Mouse (Mus musculus): ENCODE measurements at regions not wholly inside any gene's neighbourhood (a gene's known extent, or its start where the extent isn't known, plus 50 kb on each side); places are given as distances from the start of the nearest gene placed in this dataset.
A peak's percentile ranks its signal among the peaks of the same experiment; 100 is the strongest.

DNA sequence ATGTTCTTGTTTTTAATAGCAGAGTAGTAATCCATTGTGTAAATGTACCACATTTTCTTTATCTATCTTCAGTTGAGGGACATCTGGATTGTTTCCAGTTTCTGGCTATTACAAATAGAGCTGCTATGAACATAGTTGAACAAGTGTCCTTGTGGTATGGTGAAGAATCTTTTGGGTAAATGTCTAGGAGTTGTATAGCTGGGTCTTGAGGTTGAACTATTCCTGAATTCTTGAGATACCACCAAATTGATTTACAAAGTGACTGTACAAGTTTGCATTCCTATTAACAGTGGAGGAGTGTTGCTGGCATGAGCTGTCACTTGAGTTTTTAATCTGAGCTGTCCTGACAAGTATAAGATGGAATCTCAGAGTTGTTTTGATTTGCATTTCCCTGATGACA is 76.0 kb upstream of the Zfp648 start:
- Histone ChIP-seq H3K4me1 (replicated peaks) (no peaks in the 10 kb centered on the region), H3K27me3 (replicated peaks) (no peaks in the 10 kb centered on the region), H3K9me3 (replicated peaks) (no peaks in the 10 kb centered on the region), H3K36me3 (no peaks in the 10 kb centered on the region), H3K4me3 (no peak overlapping the region), H3K9ac (no peak overlapping the region), H3K27ac (ENCODE audit: poor library complexity, severe bottlenecking) (no peak overlapping the region), H3K4me2 (no peak overlapping the region)
- no peak for ATAC-seq (ENCODE audit: insufficient number of reproducible peaks, low FRiP score)

DNA sequence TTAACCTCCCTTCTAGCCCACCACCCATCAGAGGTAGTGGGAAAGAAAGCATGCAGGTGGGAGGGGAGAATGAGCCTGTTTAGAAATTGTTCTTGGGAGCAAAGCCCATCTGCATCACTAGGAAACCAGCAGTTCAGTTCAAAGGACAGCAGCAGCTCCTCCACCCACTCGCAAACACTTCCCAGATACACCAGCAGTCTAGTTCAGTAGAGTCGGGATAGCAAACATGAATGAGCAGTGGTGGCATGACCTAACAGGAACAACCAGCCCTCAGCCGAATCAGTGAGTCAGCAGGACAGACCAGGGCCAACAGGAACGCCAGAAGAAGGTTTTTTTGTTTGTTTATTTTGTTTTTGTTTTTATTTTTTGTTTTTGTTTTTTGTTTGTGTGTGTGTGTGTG is 74.5 kb upstream of the Zfp648 start:
- H3K27ac ChIP-seq (ENCODE audit: poor library complexity, severe bottlenecking): no peak overlapping the region
- no peak for ATAC-seq (ENCODE audit: insufficient number of reproducible peaks, low FRiP score)
- H3K36me3 ChIP-seq: no peaks in the 10 kb centered on the region
- H3K9me3 ChIP-seq (replicated peaks): no peaks in the 10 kb centered on the region
- no peak overlapping the region for H3K4me3 ChIP-seq
- 73% methylated on average over 4 of the region's 4 CpGs for WGBS
- no peak overlapping the region for H3K9ac ChIP-seq
- H3K4me1 ChIP-seq (replicated peaks): no peaks in the 10 kb centered on the region
- H3K27me3 ChIP-seq (replicated peaks): no peaks in the 10 kb centered on the region
- no peak overlapping the region for H3K4me2 ChIP-seq

DNA sequence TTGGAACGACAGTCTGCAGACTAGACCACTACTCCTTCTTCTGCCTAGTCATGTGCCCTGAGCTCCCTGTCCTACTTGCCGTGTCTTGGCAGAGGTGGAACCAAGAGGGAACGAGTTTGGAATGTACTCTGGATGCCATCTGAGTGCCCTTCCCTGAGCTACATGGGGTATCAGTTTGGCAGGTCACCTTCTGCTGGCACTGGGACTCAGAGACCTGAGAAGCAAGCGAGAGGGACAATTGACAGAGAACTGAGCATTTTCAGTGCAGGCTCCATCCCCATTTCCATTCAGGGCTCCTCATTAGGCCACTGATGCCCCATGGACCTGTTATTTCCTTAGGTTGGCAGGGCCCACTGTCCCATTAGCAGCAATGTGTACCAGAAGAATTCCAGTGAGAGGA is 61.5 kb upstream of the Zfp648 start:
- Histone ChIP-seq H3K27ac (ENCODE audit: poor library complexity, severe bottlenecking) (no peak overlapping the region), H3K9ac (no peak overlapping the region), H3K4me2 (no peak overlapping the region), H3K4me1 (replicated peaks) (0 out of 2 replicates have a peak, but pooled peaks cover 11% of the 10 kb centered on the region), H3K9me3 (replicated peaks) (no peaks in the 10 kb centered on the region), H3K36me3 (no peaks in the 10 kb centered on the region), H3K4me3 (no peak overlapping the region), H3K27me3 (replicated peaks) (no peaks in the 10 kb centered on the region; the same call in 1 of the 2 replicates)
- 72% methylated on average over 4 of the region's 4 CpGs for WGBS
- ATAC-seq (ENCODE audit: insufficient number of reproducible peaks, low FRiP score): no peak

DNA sequence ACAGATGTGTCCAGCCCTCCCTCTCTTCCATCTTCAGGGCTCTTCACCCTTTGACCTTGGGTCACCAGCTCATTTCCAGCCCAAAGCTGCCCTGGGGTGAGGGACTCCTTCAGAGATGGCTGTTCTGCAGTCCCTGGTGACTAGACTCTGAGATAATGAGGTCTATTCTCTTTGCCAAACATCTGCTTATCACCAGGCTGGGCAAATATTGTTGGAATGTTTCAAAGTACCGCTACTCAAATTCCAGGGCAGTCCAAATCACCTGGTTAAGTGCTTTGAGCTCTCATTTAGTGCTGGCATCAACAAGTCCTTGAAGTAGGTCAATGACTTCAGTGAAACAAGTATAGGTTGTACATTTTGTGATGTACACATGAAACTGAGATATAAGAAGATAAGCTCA is 57.3 kb upstream of the Zfp648 start:
- Histone ChIP-seq H3K4me2 (no peak overlapping the region), H3K36me3 (no peaks in the 10 kb centered on the region), H3K27me3 (replicated peaks) (no peaks in the 10 kb centered on the region; the same call in 1 of the 2 replicates), H3K4me1 (replicated peaks) (peaks cover 4% of the 10 kb centered on the region; the same call in 1 of the 2 replicates), H3K9me3 (replicated peaks) (no peaks in the 10 kb centered on the region), H3K9ac (no peak overlapping the region), H3K27ac (ENCODE audit: poor library complexity, severe bottlenecking) (no peak overlapping the region), H3K4me3 (no peak overlapping the region)
- 15% methylated on average over 1 of the region's 1 CpGs for WGBS
- ATAC-seq (ENCODE audit: insufficient number of reproducible peaks, low FRiP score): no peak

DNA sequence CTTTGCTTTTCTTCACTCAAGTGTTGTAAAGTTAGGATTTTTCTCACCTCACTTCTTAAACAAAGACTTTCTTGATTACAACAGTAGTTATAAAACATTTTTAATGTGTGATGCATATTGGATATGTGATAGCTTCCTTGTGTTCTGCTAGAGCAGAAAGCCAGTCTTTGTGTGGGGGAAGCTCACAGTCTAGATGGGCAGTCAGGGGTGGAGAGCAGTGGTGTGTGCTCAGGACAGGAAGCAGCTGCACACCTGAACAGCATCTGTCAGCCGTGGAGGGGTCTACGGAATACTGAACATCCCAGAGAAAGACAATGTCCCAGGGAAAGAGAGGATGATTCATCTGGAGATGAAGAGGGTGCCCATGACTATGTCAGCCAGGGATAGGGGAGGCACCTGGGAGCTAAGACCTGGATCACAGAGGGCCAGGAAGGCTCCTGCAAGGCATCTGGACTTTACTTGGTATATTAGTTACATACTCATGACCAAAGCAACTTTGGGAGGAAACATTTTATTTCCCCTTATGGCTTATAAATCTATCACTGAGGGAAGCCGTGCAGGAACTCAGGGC is 53.9 kb upstream of the Zfp648 start:
- no peaks in the 10 kb centered on the region for H3K36me3 ChIP-seq
- H3K4me2 ChIP-seq: no peak overlapping the region
- H3K9ac ChIP-seq: no peak overlapping the region
- H3K4me1 ChIP-seq (replicated peaks): peaks cover 17% of the 10 kb centered on the region
- ATAC-seq (ENCODE audit: insufficient number of reproducible peaks, low FRiP score): no peak
- no peak overlapping the region for H3K27ac ChIP-seq (ENCODE audit: poor library complexity, severe bottlenecking)
- 79% methylated on average over 3 of the region's 3 CpGs for WGBS
- no peaks in the 10 kb centered on the region for H3K9me3 ChIP-seq (replicated peaks)
- H3K27me3 ChIP-seq (replicated peaks): no peaks in the 10 kb centered on the region
- H3K4me3 ChIP-seq: no peak overlapping the region

DNA sequence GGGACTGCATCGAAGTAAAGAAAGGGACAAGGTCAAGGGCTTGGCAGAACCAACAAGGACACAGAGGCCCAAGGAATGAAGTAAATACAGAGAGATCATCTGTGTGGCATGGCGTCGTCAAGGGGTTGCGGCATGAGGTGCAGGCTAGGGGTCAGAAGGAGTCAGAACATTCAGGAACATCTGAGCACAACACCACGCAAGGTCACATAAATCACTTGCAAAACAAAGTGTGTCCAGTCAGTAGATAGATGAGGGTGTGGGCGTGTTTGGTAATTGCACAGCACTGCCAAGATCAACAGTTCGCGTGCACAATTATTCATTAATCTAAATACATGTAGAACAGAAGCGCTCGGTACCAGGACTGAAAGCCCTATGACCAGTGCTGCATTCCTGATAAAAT is 52.0 kb upstream of the Zfp648 start:
- WGBS: 77% methylated on average over 10 of the region's 10 CpGs
- H3K27ac ChIP-seq (ENCODE audit: poor library complexity, severe bottlenecking): no peak overlapping the region
- no peak overlapping the region for H3K9ac ChIP-seq
- ATAC-seq (ENCODE audit: insufficient number of reproducible peaks, low FRiP score): no peak
- H3K9me3 ChIP-seq (replicated peaks): no peaks in the 10 kb centered on the region
- H3K4me1 ChIP-seq (replicated peaks): peaks cover 13% of the 10 kb centered on the region
- no peaks in the 10 kb centered on the region for H3K27me3 ChIP-seq (replicated peaks)
- no peaks in the 10 kb centered on the region for H3K36me3 ChIP-seq
- no peak overlapping the region for H3K4me2 ChIP-seq
- H3K4me3 ChIP-seq: no peak overlapping the region

DNA sequence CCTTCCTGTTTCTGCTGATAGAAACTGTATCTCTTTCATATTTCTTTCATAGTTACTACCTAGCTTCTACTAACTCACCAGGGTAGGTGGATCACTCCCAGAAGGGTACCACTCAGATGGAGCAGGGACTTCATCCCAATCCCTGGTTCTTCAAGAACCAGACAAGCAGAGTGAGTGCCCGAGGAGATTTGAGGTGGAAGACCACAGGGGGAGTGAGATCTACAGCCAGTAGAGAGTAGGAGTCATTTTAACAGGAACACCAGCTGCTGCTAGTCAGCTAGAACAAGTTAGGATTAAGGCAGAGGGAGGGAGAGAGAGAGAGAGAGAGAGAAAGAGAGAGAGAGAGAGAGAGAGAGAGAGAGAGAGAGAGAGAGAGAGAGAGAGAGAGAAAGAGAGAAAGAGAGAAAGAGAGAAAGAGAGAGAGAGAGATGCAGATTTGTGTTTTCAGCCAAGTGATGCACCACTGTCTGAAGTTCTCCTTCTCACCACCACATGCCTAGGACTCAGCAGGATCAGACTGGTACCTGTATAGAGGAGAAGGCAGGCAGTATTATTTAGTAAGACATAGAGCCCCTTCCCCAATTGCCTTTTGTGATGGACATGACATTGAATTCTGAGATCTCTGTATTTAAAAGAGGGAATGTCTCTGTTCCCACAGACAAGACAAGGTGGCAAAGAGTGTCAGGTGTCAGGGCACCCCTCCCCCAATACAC is 51.4 kb upstream of the Zfp648 start:
- 37% methylated on average over 1 of the region's 1 CpGs for WGBS
- H3K27ac ChIP-seq (ENCODE audit: poor library complexity, severe bottlenecking): no peak overlapping the region
- H3K27me3 ChIP-seq (replicated peaks): no peaks in the 10 kb centered on the region
- peaks cover 13% of the 10 kb centered on the region for H3K4me1 ChIP-seq (replicated peaks)
- H3K4me3 ChIP-seq: no peak overlapping the region
- H3K4me2 ChIP-seq: peak overlapping the region; percentile 37
- H3K36me3 ChIP-seq: no peaks in the 10 kb centered on the region
- H3K9ac ChIP-seq: no peak overlapping the region
- no peak for ATAC-seq (ENCODE audit: insufficient number of reproducible peaks, low FRiP score)
- no peaks in the 10 kb centered on the region for H3K9me3 ChIP-seq (replicated peaks)

DNA sequence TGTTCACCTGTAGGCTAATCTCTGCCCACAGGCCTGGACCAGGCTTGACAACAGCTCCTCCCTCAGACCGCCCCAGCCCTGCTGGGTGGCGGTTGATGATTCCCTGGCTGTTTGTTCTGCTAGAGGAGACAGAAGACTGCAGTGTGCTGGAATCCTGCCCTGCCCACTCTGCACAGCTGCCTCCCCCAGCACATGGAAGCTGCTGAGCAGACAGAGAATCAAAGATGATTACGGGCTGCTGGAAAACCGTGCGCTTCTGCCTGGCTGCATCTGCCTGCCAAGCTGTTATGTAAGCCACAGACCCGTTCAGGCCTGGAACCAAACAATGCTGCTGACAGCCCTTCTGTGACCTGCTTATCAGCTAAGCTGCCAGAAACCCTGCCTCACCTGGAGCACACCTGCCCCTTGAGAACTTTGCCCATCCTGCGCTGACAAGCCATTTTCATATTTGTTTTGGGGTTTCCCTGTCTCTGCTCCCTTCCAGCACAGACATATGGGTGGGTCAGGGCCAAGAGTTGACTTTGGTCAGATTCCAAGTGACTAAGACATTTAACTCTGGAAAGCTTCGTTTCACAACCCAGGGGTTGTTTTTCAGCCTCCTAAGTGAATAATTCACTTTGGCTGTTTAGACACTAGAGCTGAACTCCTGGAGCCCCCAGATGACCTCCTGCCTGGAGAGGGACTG is 50.7 kb upstream of the Zfp648 start:
- peak; percentile 73 for ATAC-seq (ENCODE audit: insufficient number of reproducible peaks, low FRiP score)
- H3K9me3 ChIP-seq (replicated peaks): no peaks in the 10 kb centered on the region
- no peak overlapping the region for H3K4me3 ChIP-seq
- no peaks in the 10 kb centered on the region for H3K36me3 ChIP-seq
- WGBS: 25% methylated on average over 8 of the region's 8 CpGs
- H3K9ac ChIP-seq: no peak overlapping the region
- H3K4me2 ChIP-seq: peak overlapping the region; percentile 37
- peaks cover 13% of the 10 kb centered on the region for H3K4me1 ChIP-seq (replicated peaks)
- no peaks in the 10 kb centered on the region for H3K27me3 ChIP-seq (replicated peaks)
- H3K27ac ChIP-seq (ENCODE audit: poor library complexity, severe bottlenecking): no peak overlapping the region; the same call in 1 of the 2 replicates
